9 mouse cellular contexts compared by ENCODE assay signal in genomic region chr1:69591328-69591801, GRCm38 (mm10).
A peak's percentile ranks its signal among the peaks of the same experiment; 100 is the strongest.
DNase-seq lines count a peak whose midpoint lies in the region; ATAC-seq and TF ChIP-seq lines count a peak whose summit lies in the region.
"Had no signal": no experiment of that assay in that cellular context is flagged by ENCODE, and none has a peak within 500 bp of the region (broad histone marks: within the 10 kb centered on the region; RNA-seq: fewer than 3 reads in every experiment).

No protein-coding gene starts in this region.

- TF ChIP-seq POLR2A in testis, adult 2 months (IDR thresholded peaks at IDR 0.05; ENCODE audit: control insufficient read depth, low read depth, low read length): no peak

- peaks cover 9% of the 10 kb centered on the region for H3K4me1 ChIP-seq in forebrain, embryonic 12.5 days
- peaks cover 10% of the 10 kb centered on the region for H3K4me1 ChIP-seq in forebrain, embryonic 10.5 days
- H3K4me1 ChIP-seq in testis, adult 2 months (ENCODE audit: control insufficient read depth, insufficient read depth, low read length): no peaks in the 10 kb centered on the region
- H3K4me1 ChIP-seq in heart, postnatal 0 days (ENCODE audit: control insufficient read depth, insufficient read depth): peaks cover 5% of the 10 kb centered on the region; the same call in 1 of the 2 replicates

- ATAC-seq in forebrain, embryonic 12.5 days (ENCODE audit: low FRiP score): 0 out of 2 replicates have a peak, but pooled peaks have one; percentile 9
- 0 out of 2 replicates have a peak, but pooled peaks have one; percentile 14 for ATAC-seq in heart, postnatal 0 days (ENCODE audit: insufficient read depth, low read depth)

- no peak overlapping the region for H3K9ac ChIP-seq in forebrain, embryonic 12.5 days
- H3K9ac ChIP-seq in heart, postnatal 0 days (replicated peaks; ENCODE audit: low read depth, low read length): peak overlapping the region; percentile 33; the same call in 1 of the 2 replicates

- TF ChIP-seq CTCF in testis, adult 2 months (IDR thresholded peaks at IDR 0.05; ENCODE audit: control insufficient read depth, insufficient read depth, insufficient replicate concordance, low read depth, low read length): no peak
- TF ChIP-seq CTCF in heart, postnatal 0 days (IDR thresholded peaks at IDR 0.05; ENCODE audit: low read depth): no peak

- H3K9me3 ChIP-seq in forebrain, embryonic 12.5 days: no peaks in the 10 kb centered on the region
- H3K9me3 ChIP-seq in forebrain, embryonic 10.5 days: no peaks in the 10 kb centered on the region
- H3K9me3 ChIP-seq in heart, postnatal 0 days (replicated peaks; ENCODE audit: control insufficient read depth, low read length): no peaks in the 10 kb centered on the region

- no peak overlapping the region for H3K27ac ChIP-seq in forebrain, embryonic 12.5 days
- no peak overlapping the region for H3K27ac ChIP-seq in forebrain, embryonic 10.5 days
- H3K27ac ChIP-seq in testis, adult 2 months (ENCODE audit: control insufficient read depth, insufficient read depth, low read depth, low read length): no peak overlapping the region
- no peak overlapping the region for H3K27ac ChIP-seq in heart, postnatal 0 days (ENCODE audit: low read depth)

- DNase-seq in forebrain, embryonic 10.5 days (ENCODE audit: extremely low spot score, low spot score): no peak
- DNase-seq in testis, postnatal 14 days (ENCODE audit: low spot score): no peak
- DNase-seq in heart, postnatal 0 days (ENCODE audit: low spot score): peak; percentile 26
- peak; percentile 15 for DNase-seq in layer of hippocampus, adult 11-12 months (ENCODE audit: low spot score)
- DNase-seq in thymus, postnatal 14 days: no peak
- DNase-seq in natural killer cell, adult 2 months (ENCODE audit: low spot score in 2 of 2): no peak

- H3K27me3 ChIP-seq in forebrain, embryonic 12.5 days: no peaks in the 10 kb centered on the region
- H3K27me3 ChIP-seq in forebrain, embryonic 10.5 days (ENCODE audit: poor library complexity, severe bottlenecking): no peaks in the 10 kb centered on the region
- no peaks in the 10 kb centered on the region for H3K27me3 ChIP-seq in testis, adult 2 months (ENCODE audit: control insufficient read depth, insufficient read depth, low read length)
- no peaks in the 10 kb centered on the region for H3K27me3 ChIP-seq in heart, postnatal 0 days (ENCODE audit: control insufficient read depth, insufficient read depth, low read length)
- H3K27me3 ChIP-seq: CH12.LX had no signal

- H3K36me3 ChIP-seq in forebrain, embryonic 12.5 days (replicated peaks): no peaks in the 10 kb centered on the region
- no peaks in the 10 kb centered on the region for H3K36me3 ChIP-seq in forebrain, embryonic 10.5 days (replicated peaks)
- no peaks in the 10 kb centered on the region for H3K36me3 ChIP-seq in testis, adult 2 months (ENCODE audit: control insufficient read depth, insufficient read depth, low read length)
- no peaks in the 10 kb centered on the region for H3K36me3 ChIP-seq in heart, postnatal 0 days (replicated peaks; ENCODE audit: control insufficient read depth, insufficient read depth, low read length)

- no peak overlapping the region for H3K4me3 ChIP-seq in forebrain, embryonic 12.5 days (replicated peaks)
- H3K4me3 ChIP-seq in forebrain, embryonic 10.5 days: no peak overlapping the region
- H3K4me3 ChIP-seq in testis, adult 2 months (ENCODE audit: control insufficient read depth, low read depth, low read length): peak overlapping the region; percentile 33
- no peak overlapping the region for H3K4me3 ChIP-seq in heart, postnatal 0 days (ENCODE audit: low read depth, low read length)

- WGBS in forebrain, embryonic 12.5 days: 60% methylated on average over 7 of the region's 7 CpGs
- 63% methylated on average over 7 of the region's 7 CpGs for WGBS in forebrain, embryonic 10.5 days
- 28% methylated on average over 7 of the region's 7 CpGs for WGBS in heart, postnatal 0 days

- H3K4me2 ChIP-seq in forebrain, embryonic 12.5 days: no peak overlapping the region
- peak overlapping the region; percentile 41 for H3K4me2 ChIP-seq in heart, postnatal 0 days (ENCODE audit: low read depth, low read length)

- TF ChIP-seq EP300 in heart, postnatal 0 days (IDR thresholded peaks at IDR 0.05; ENCODE audit: low read depth): no peak

Comparison
In these comparisons a context has a peak if more than half of its experiments do, and no peak if none do; other contexts are left out.
1. DNase-seq: peak in heart, postnatal 0 days (single experiment) and layer of hippocampus, adult 11-12 months (single experiment); none in forebrain, embryonic 10.5 days (single experiment), testis, postnatal 14 days (single experiment), thymus, postnatal 14 days (single experiment) and natural killer cell, adult 2 months (0 of 2).